Mouse (Mus musculus) liver, adult (tissue): ENCODE data around the gene Gm20388.

Source experiments
- GATA4 ChIP-seq: IDR thresholded peaks from 2 replicates; pipeline ENCODE4 v1.6.1; 2014; ENCODE audit warnings: mild to moderate bottlenecking, low read length; ENCODE audit not compliant: insufficient replicate concordance

Gm20388 gene

DNA sequence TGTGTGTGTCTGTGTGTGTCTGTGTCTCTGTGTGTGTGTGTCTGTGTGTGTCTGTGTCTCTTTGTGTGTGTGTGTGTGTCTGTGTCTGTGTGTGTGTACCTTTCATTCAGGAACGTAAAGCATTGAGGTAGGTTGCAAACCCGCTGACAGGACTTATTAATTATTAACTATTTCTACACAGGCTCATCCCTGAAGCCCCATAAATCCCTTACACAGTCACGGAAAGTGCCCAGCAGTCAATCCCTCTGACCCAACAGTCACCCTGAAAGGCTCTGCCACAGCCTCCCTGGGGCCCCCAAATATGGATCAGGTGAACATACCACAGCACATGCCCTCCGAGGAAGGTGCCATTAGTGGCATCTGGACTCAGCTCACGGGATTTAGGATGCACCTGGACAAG lies 3849.9 kb downstream of the Gm20388 start:
- no peak for TF ChIP-seq GATA4

DNA sequence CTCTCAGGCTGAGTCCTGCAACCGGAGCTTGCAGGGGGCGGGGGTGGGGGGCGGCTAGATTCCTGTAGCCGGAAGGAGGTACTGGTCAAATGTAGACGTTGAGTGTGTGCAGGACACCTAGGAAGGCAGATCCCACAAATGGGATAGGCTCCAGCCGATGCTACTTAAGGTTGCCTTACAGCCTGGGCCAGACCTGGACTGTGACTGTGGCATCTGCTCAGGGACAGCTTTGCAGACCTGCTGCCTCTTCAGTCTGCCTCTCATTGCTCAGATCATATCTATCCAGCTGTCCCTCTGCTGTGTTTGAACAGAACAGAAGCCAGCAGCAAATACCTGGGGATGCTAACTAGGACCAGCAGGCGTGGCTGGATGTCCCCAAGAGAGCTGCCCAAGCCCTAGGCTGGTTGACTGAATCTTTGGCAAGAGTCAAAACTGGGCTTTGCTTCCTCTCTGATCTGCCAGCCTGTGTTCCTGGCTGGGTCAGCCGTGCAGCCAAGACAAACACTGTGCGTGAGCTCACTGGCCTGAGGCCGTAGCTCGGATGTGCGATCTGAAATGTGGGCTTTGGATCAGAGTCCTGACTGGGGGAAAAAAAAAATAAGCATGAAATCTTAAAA lies 3850.7 kb downstream of the Gm20388 start:
- TF ChIP-seq GATA4 = no peak

DNA sequence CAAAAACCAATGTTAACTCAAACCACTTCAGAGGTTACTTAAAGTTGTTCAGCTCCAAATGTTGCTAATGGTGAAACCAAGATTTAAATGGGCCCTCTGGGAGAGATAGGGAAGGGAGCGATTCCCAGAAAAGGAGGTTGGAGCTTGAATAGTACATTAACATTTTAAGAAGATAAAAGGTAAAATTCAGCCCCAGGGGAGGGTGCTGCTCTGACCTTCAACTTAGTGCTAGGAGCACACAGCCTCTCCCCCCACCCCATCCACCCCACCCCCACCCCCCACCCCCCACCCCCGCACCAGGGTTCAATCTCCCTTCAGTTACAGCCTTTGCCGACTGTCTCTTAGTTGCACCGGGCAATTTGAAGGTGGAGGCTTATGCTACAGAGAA lies 3851.2 kb downstream of the Gm20388 start:
- TF ChIP-seq GATA4 = no peak

GRCm38 (mm10) chr8:123763355-123763754 lies 3852.7 kb downstream of the Gm20388 start:
- no peak for TF ChIP-seq GATA4

GRCm38 (mm10) chr8:123764671-123765070 lies 3854.0 kb downstream of the Gm20388 start:
- TF ChIP-seq GATA4 = no peak

GRCm38 (mm10) chr8:123766516-123766915 lies 3855.9 kb downstream of the Gm20388 start:
- TF ChIP-seq GATA4 = no peak

DNA sequence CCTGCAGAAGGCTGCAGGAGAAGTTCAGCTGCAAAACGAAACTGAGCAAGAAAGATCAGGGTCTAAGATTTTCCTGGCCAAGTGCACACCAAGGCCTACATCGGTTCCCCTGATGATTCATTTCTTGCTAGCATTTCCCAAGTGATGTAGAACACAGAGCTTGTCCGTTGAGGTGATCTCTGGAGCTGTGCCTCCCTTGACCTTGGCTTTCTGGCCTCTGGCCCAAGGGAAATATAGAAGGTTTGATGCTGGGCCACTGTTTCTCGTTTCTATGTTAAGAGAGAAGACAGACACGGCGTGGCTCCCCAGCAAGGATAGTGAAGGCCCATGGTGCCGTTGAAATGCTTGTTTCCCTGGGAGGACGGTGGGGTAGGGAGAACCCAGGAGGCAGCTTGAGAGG lies 3857.2 kb downstream of the Gm20388 start:
- TF ChIP-seq GATA4 = no peak

DNA sequence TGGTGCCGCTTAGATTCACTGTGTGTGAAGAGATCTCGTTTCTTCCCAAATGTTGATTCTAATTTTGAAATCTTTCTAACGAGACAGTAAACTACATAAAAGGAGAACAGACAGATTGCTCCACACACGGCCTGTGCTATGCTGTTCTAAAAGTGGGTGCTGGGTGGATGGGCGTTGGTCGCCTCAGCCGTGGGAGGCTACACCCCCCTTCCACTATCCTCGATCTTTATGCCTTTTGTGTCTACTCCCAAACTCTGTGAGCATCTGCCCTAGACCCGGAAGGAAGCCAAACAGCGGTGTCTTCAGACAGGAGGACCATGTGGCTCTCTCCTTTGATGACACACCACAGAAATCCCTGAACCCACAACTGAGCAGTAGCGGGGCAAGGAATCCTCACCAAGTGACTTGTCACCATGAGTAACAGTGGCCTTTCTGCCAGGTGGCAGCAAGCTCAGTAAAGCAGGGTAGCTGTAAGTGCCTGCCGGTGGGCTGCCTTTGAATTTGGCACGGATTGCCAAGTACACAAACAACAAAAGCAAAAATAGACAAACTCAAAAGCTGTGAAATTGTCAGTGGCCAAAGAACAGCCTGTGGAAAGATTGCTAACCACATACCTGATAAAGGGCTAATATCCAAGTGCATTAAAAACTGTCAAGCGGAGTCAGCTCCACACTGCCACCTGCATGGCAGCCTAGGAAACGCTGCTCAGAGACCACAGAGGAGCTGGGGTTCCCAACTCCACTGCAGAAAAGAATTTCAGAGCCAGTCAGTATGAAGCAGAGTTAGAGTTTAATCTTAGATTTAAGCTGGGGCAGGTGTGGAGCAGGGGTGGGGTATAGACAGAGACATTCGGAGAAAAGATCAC lies 3858.1 kb downstream of the Gm20388 start:
- TF ChIP-seq GATA4 = no peak

- TF ChIP-seq GATA4 = no peak
Measured at GRCm38 (mm10) chr8:123773468-123773867, 3862.8 kb downstream of the Gm20388 start.

DNA sequence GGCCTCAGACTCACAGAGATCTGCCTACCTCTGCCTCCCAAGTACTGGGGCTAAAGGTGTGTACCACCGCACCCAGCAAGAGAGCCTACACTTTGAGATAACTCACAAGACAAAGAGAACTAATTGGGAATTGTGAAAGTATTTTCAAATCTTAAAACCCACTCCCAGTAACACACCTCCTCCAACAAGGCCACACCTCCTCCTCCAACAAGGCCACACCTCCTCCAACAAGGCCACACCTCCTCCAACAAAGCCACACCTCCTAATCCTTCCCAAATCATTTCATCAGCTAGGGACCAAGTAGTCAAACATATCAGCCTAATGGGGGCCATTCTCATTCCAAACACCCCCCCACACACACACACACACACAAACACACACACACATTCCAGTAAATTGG lies 3863.8 kb downstream of the Gm20388 start:
- no peak for TF ChIP-seq GATA4

- 0 out of 2 replicates have a peak, but pooled peaks have one; percentile 19 for TF ChIP-seq GATA4
Measured at GRCm38 (mm10) chr8:123777319-123777718, 3866.7 kb downstream of the Gm20388 start.

DNA sequence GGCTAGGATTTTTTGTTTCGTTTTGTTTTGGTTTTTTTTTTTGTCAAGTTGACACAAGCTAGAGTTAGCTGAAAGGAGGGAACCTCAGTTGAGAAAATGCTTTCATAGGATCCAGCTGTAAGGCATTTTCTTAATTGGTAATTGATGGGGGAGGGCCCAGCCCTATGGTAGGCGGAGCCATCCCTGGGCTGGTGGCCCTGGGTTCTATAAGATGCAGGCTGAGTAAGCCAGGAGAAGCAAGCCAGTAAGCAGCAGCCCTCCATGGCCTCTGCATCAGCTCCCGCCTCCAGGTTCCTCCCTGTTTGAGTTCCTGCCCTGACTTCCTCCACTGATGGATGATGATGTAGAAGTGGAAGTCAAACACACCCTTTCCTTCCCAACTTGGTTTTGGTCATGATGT lies 3869.8 kb downstream of the Gm20388 start:
- no peak for TF ChIP-seq GATA4

GRCm38 (mm10) chr8:123781256-123781655 lies 3870.6 kb downstream of the Gm20388 start:
- TF ChIP-seq GATA4 = no peak

DNA sequence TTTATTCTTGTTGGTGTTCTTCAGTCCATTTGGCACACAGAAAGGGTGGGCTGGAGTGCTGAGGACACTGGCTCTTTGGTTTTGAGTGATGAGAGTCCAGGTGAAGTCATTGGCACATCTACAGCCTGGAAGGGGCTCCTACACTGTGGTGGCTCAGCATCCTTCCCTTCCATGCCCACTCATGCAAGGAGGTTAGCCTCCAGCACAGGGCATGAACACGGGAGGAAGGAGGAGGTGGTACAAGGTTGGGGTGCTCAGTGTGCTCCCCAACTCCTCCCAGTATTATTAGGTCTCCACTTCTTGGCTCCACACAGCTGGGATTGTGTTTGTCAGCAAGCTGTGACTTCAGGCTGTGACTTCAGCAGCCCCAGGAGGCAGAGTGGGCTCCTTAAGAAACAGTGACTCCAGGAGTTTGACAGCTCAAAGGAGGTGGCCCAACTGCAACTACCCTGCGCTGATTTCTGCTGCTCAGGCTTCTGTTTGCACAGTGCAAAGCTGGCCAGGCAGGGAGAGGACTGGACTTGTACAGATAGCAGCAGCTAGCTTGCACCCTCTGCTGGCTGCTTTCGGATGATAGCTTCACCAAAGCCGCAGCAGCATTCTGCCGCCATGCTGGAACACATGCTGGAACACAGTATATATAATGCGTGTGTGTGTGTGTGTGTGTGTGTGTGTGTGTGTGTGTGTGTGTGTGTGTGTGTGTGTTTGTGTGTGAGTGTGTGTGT lies 3873.0 kb downstream of the Gm20388 start:
- no peak for TF ChIP-seq GATA4

DNA sequence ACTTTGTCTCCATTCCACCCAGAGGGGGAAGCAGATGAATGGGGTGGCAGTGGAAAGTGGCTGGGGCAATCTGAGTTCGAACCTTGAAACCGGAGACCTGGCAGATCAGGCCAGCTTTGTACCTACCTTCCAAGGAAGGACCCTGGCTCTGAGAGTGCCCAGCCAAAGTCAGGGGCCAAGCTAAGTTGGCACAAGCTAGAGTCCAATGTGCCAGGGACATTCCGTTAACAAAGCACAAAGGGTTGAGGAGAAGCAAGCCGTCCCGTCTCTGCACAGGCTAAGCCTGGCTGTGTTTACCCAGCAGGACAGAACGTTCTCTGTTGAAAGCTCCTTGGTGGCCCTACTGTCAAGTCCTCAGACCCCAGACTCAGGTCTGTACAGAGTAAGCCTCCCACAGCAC lies 3875.5 kb downstream of the Gm20388 start:
- no peak for TF ChIP-seq GATA4

GRCm38 (mm10) chr8:123786644-123787043 lies 3876.0 kb downstream of the Gm20388 start:
- no peak for TF ChIP-seq GATA4
